Mouse (Mus musculus): ENCODE results near the gene Nek7. TPM values are rescaled to one million over a fixed set of nuclear protein-coding genes. Genes with fewer than 3 reads are reported as not detected.

The Nek7 gene
- polyA plus RNA-seq (2012; rRNA removed; ENCODE audit: low replicate concordance) = 16.0 and 17.5 TPM in 2 replicates

DNA sequence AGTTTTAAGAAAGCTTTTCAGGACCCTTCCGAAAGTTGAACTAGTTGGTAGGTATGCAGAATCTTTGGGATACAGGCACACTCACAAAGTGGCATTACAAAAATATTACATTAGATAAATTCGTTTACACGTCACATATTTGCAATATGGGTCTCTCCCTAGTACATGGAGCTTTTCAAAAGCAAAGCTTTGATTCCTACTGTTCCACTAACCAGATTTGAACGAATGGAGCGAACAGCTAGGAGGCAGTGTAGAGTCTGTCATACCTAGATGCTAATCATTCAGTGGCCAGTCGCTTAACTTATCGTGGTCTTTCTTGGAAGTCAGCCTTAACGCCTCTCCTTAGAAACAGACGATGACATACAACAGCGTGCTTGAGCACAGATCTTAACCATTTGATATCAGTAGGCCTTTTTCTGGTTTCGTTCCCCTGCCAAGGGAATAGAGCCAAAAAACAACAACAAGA, at the start of gene Nek7:
Gene Nek7, minus strand, starts transcription at position 146 of the 466 bp plus-strand sequence.

Other genes with a start within 250 kb of the Nek7 start
- gene Lhx9, start 228.4 kb upstream of the Nek7 start, polyA plus RNA-seq (2012; rRNA removed; ENCODE audit: low replicate concordance) = not detected in 2 replicates
- 20.0 and 32.3 TPM in 2 replicates for gene 2310009B15Rik, start 236.7 kb upstream of the Nek7 start, polyA plus RNA-seq (2012; rRNA removed; ENCODE audit: low replicate concordance)

All from subcutaneous adipose tissue, adult 2 months (tissue).